ENCODE assay signal across 8 mouse cellular contexts in the genomic region with DNA sequence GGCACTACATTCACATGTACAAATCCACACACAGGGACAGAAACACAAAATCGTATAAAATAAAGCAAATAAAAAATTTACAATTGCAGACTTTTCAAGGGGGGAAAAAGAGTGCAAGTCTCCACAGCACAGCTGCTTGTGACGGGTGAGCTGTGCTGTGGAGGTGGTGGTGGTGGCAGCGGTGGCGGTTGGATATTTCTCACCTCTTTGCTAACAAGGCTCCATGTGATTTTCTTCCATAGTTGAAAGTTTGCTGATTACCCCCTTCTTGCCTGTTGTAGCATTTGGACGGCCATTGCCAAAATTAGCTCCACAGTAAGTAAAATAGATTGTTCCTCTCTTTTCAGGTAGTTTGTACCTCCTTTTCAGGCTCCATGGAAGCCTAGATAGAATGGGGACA. TPM values are rescaled to one million over a fixed set of nuclear protein-coding genes. Genes with fewer than 3 reads are reported as not detected.
DNase-seq lines count a peak whose midpoint lies in the region; ATAC-seq and TF ChIP-seq lines count a peak whose summit lies in the region.

Gene Casc3, plus strand, starts transcription at position 301 of the 400 bp plus-strand sequence.

- H3K27me3 ChIP-seq in heart, adult 2 months (ENCODE audit: control insufficient read depth, insufficient read depth, low read length) = no peaks in the 10 kb centered on the region
- H3K27me3 ChIP-seq in hindbrain, embryonic 16.5 days (replicated peaks; ENCODE audit: control insufficient read depth, insufficient read depth, low read length) = no peaks in the 10 kb centered on the region

- WGBS in heart, adult 2 months = 91% methylated on average over 5 of the region's 5 CpGs
- WGBS in hindbrain, embryonic 16.5 days = 96% methylated on average over 5 of the region's 5 CpGs
- 86% methylated on average over 4 of the region's 5 CpGs for whole genome bisulfite sequencing in macrophage (ENCODE audit: missing documents)

- H3K79me2 ChIP-seq in heart, adult 2 months (replicated peaks; ENCODE audit: control insufficient read depth, insufficient read depth, low read length) = no peaks in the 10 kb centered on the region; the same call in none of the 2 replicates
- peaks cover 50% of the 10 kb centered on the region for H3K79me2 ChIP-seq in macrophage (ENCODE audit: inconsistent target)

- no peak for ATAC-seq in hindbrain, embryonic 16.5 days

- no peak for TF ChIP-seq CTCF in heart, adult 2 months (IDR thresholded peaks at IDR 0.05)
- TF ChIP-seq CTCF in gastrocnemius, adult 2 months (IDR thresholded peaks at IDR 0.05) = no peak

- DNase-seq in heart, adult 2 months = no peak
- no peak for DNase-seq in heart, adult 9 months (ENCODE audit: low spot score in 2 of 2)
- DNase-seq in adrenal gland, adult 2 months = peak; percentile 1
- no peak for DNase-seq in gastrocnemius, adult 2 months
- no peak for DNase-seq in Muller cell, postnatal 12 days (ENCODE audit: inconsistent ontology term)
- no peak for DNase-seq in frontal cortex, postnatal 14 days (ENCODE audit: low spot score in 2 of 2)

- H3K27ac ChIP-seq in heart, adult 2 months = peak within 1 kb of the TSS; percentile 18
- H3K27ac ChIP-seq in gastrocnemius, adult 2 months = peak within 1 kb of the TSS; percentile 21; the same call in 1 of the 2 replicates
- H3K27ac ChIP-seq in hindbrain, embryonic 16.5 days (ENCODE audit: low read depth, low read length) = no peak within 1 kb of the TSS
- no peak within 1 kb of the TSS for H3K27ac ChIP-seq in macrophage

- no peak within 1 kb of the TSS for H3K4me3 ChIP-seq in heart, adult 2 months
- no peak within 1 kb of the TSS for H3K4me3 ChIP-seq in gastrocnemius, adult 2 months
- no peak within 1 kb of the TSS for H3K4me3 ChIP-seq in hindbrain, embryonic 16.5 days (ENCODE audit: low read length)
- no peak within 1 kb of the TSS for H3K4me3 ChIP-seq in macrophage (ENCODE audit: inconsistent target)

- H3K9ac ChIP-seq in heart, adult 2 months (ENCODE audit: low read depth, low read length) = no peak within 1 kb of the TSS
- H3K9ac ChIP-seq in hindbrain, embryonic 16.5 days (ENCODE audit: low read depth, low read length) = no peak within 1 kb of the TSS

- no peak within 1 kb of the TSS for H3K4me2 ChIP-seq in hindbrain, embryonic 16.5 days (ENCODE audit: low read length)

- H3K4me1 ChIP-seq in heart, adult 2 months (ENCODE audit: control insufficient read depth, insufficient read depth, low read length) = peaks cover 3% of the 10 kb centered on the region
- peaks cover 8% of the 10 kb centered on the region for H3K4me1 ChIP-seq in hindbrain, embryonic 16.5 days (ENCODE audit: control insufficient read depth, insufficient read depth, low read depth, low read length)

- no peaks in the 10 kb centered on the region for H3K9me3 ChIP-seq in hindbrain, embryonic 16.5 days (ENCODE audit: control insufficient read depth, low read length)

- intact Hi-C loops in heart, adult 2 months (cut with DNase I) = no loop called here
- intact Hi-C loops in gastrocnemius, adult 2 months (cut with DNase I) = no loop called here

- no peak for TF ChIP-seq EP300 in heart, adult 2 months (IDR thresholded peaks at IDR 0.05; ENCODE audit: insufficient read depth, low read depth, low read length)

- TF ChIP-seq POLR2A in heart, adult 2 months (IDR thresholded peaks at IDR 0.05; ENCODE audit: insufficient read depth, low read depth, low read length) = no peak

- H3K36me3 ChIP-seq in heart, adult 2 months (ENCODE audit: control insufficient read depth, insufficient read depth, low read length) = peaks cover 23% of the 10 kb centered on the region
- peaks cover 36% of the 10 kb centered on the region for H3K36me3 ChIP-seq in hindbrain, embryonic 16.5 days (ENCODE audit: control insufficient read depth, insufficient read depth, low read length)
- peaks cover 36% of the 10 kb centered on the region for H3K36me3 ChIP-seq in macrophage (ENCODE audit: inconsistent target)

RNA-seq across cellular contexts. Expression of gene Casc3, which starts in this region (rescaled TPM):
- 10 to 100 TPM; 18.7 to 20.7 TPM for total RNA-seq in heart, adult 2 months (2021)
- polyA plus RNA-seq in heart, adult 2 months (2012; rRNA removed) = 17.5 and 25.2 TPM in 2 replicates
- total RNA-seq in adrenal gland, adult 2 months (2021) = 10 to 100 TPM; 30.0 to 32.3 TPM
- polyA plus RNA-seq in adrenal gland, adult 2 months (2012; rRNA removed) = 27.9 and 30.2 TPM in 2 replicates
- total RNA-seq in gastrocnemius, adult 2 months (2021) = 10 to 100 TPM; 17.4 to 21.9 TPM
- polyA plus RNA-seq in hindbrain, embryonic 16.5 days (2015; fragmentation: Nextera tagmentation; extraction: Ambion mirVana) = 41.7 and 49.2 TPM in 2 replicates
- total RNA-seq in macrophage (2018; cell fraction: chromatin; rRNA removed) = 100 to 1,000 TPM in 5 of 26 experiments, 10 to 100 TPM in 21; 26.5 to 137 (median 57.5) TPM
- total RNA-seq in macrophage (2018; cell fraction: cytosol; rRNA removed) = 10 to 100 TPM; 21.0 to 40.3 (median 26.0) TPM
- total RNA-seq in macrophage (2018; cell fraction: nucleus; rRNA removed) = 10 to 100 TPM; 28.9 to 86.2 (median 50.2) TPM
- polyA plus RNA-seq in macrophage (2018) = 21.2 to 29.9 TPM (median 22.1 TPM) in 3 replicates

Comparison
In these comparisons a context has a peak if more than half of its experiments do, and no peak if none do; other contexts are left out.
1. H3K27ac ChIP-seq: peak in heart, adult 2 months (single experiment) and gastrocnemius, adult 2 months (single experiment); none in hindbrain, embryonic 16.5 days (single experiment) and macrophage (single experiment).